Mouse (Mus musculus): ENCODE data around the gene Sergef. TPM values are rescaled to one million over a fixed set of nuclear protein-coding genes. Genes with fewer than 3 reads are reported as not detected.
A peak's percentile ranks its signal among the peaks of the same experiment; 100 is the strongest.

Sergef gene
- polyA plus RNA-seq, 1 experiment from 2014 or later, result 14.3 TPM

DNA sequence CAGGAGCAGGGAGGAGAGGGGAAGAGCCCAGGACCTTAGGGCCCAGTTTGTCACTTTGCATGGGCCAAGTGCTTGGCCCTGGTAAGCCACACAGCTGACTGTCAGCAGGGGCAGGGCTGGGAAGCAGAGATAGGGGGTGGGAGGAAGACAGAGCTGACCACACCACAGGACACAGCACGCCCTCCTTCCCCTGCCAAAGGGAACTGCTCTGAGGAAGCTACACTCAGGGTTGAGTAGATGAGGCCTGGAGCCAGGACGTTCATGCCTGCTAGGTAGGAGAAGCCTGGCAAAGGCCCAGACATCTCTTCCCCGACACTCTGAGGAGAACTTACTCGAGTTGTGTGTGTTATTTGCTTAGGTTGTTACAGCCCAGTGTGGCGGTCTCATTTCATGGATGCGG is 193.7 kb downstream of the Sergef start:
- H3K27me3 ChIP-seq (replicated peaks), result no peaks in the 10 kb centered on the region
- no peak overlapping the region for H3K4me3 ChIP-seq (replicated peaks)
- no peak overlapping the region for H3K9ac ChIP-seq
- no peaks in the 10 kb centered on the region for H3K36me3 ChIP-seq
- H3K9me3 ChIP-seq, result no peaks in the 10 kb centered on the region
- no peak overlapping the region for H3K4me2 ChIP-seq (replicated peaks)
- no peaks in the 10 kb centered on the region for H3K4me1 ChIP-seq (replicated peaks)
- no peak overlapping the region for H3K27ac ChIP-seq
- 72% methylated on average over 6 of the region's 6 CpGs for WGBS
- ATAC-seq, result no peak

DNA sequence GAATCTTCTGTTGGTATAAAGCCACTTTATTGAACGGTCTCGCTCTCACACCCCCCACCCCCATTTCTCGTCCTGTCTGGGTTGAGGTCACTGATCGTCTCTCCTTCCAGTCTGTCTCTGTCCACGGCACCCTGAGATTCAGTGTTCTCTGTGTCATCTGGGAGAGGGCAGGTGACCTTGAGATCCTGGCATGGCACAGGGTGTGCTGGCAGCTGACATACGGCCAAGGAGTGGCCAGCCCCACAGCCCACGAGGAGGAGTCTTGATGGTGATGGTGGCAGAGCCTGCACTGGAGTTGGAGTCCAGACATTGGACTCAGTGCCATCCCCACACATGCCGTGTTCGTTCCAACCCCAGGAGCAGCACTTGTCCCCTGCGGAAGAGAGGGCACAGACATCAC is 196.4 kb downstream of the Sergef start:
- Histone ChIP-seq H3K9me3 (no peaks in the 10 kb centered on the region), H3K4me2 (replicated peaks) (no peak overlapping the region), H3K4me3 (replicated peaks) (no peak overlapping the region), H3K36me3 (no peaks in the 10 kb centered on the region), H3K27me3 (replicated peaks) (no peaks in the 10 kb centered on the region), H3K27ac (no peak overlapping the region), H3K9ac (no peak overlapping the region), H3K4me1 (replicated peaks) (0 out of 2 replicates have a peak, but pooled peaks cover 2% of the 10 kb centered on the region)
- WGBS, result 84% methylated on average over 10 of the region's 10 CpGs
- no peak for ATAC-seq

GRCm38 (mm10) chr7:46438537-46439141 is 201.0 kb downstream of the Sergef start:
- H3K9ac ChIP-seq, result no peak overlapping the region
- no peak overlapping the region for H3K4me2 ChIP-seq (replicated peaks)
- H3K4me3 ChIP-seq (replicated peaks), result no peak overlapping the region
- no peak overlapping the region for H3K27ac ChIP-seq
- 0 out of 2 replicates have a peak, but pooled peaks cover 2% of the 10 kb centered on the region for H3K4me1 ChIP-seq (replicated peaks)
- H3K9me3 ChIP-seq, result no peaks in the 10 kb centered on the region
- H3K36me3 ChIP-seq, result no peaks in the 10 kb centered on the region
- peak; percentile 73 for ATAC-seq
- 35% methylated on average over 9 of the region's 9 CpGs for WGBS
- no peaks in the 10 kb centered on the region for H3K27me3 ChIP-seq (replicated peaks)

DNA sequence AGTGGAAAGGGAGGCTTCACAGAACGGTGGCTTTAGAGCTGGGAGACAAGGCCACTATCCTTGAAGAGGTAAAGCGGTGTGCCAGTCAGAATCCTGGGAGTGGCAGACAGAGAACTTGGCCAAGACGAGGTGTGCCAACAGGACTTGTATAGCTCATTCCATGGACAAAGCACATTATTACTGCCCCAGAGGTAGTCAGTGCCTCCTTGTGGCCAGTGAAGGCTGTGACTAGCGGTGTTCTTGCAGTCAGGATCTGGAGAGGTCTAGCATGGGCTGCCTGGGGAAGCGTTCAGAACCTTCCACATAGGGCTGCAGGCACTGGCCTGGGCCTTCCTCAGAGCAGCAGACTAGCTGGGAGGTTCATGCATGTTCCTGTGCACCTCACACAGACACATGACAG is 203.8 kb downstream of the Sergef start:
- H3K27me3 ChIP-seq (replicated peaks), result no peaks in the 10 kb centered on the region
- no peak for ATAC-seq
- H3K27ac ChIP-seq, result no peak overlapping the region
- no peak overlapping the region for H3K4me2 ChIP-seq (replicated peaks)
- no peaks in the 10 kb centered on the region for H3K36me3 ChIP-seq
- 96% methylated on average over 5 of the region's 5 CpGs for WGBS
- H3K4me1 ChIP-seq (replicated peaks), result 0 out of 2 replicates have a peak, but pooled peaks cover 2% of the 10 kb centered on the region
- no peaks in the 10 kb centered on the region for H3K9me3 ChIP-seq
- no peak overlapping the region for H3K4me3 ChIP-seq (replicated peaks)
- no peak overlapping the region for H3K9ac ChIP-seq

- H3K27ac ChIP-seq, result no peak overlapping the region
- 0 out of 2 replicates have a peak, but pooled peaks cover 2% of the 10 kb centered on the region for H3K4me1 ChIP-seq (replicated peaks)
- ATAC-seq, result peak; percentile 26; the same call in 1 of the 2 replicates
- no peaks in the 10 kb centered on the region for H3K27me3 ChIP-seq (replicated peaks)
- WGBS, result 63% methylated on average over 5 of the region's 5 CpGs
- H3K36me3 ChIP-seq, result no peaks in the 10 kb centered on the region
- H3K9me3 ChIP-seq, result no peaks in the 10 kb centered on the region
- H3K4me2 ChIP-seq (replicated peaks), result no peak overlapping the region
- no peak overlapping the region for H3K4me3 ChIP-seq (replicated peaks)
- no peak overlapping the region for H3K9ac ChIP-seq
Observed at GRCm38 (mm10) chr7:46433874-46434273, 205.7 kb downstream of the Sergef start.

DNA sequence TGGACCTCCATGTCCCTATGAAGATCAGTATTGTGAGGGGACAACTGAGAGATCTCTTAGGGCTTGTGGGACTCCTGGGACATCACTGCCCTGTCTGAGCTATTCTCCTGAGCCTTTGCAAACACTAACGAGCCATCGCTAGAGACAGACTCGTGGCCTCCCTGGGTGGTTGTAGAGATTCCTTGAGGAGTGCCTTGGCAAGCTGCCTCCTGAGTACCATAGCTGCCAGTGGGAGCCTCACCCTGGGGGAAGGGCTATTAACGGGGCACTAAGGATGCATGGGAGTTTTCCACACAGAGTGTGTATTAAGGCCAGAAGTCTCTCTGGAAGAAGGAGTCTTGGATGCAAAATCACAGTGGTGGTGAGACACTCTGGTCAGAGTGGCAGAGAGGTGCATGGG is 214.6 kb downstream of the Sergef start:
- Histone ChIP-seq H3K4me1 (replicated peaks) (no peaks in the 10 kb centered on the region), H3K27me3 (replicated peaks) (no peaks in the 10 kb centered on the region), H3K4me2 (replicated peaks) (no peak overlapping the region), H3K27ac (no peak overlapping the region), H3K9me3 (no peaks in the 10 kb centered on the region), H3K4me3 (replicated peaks) (no peak overlapping the region), H3K9ac (no peak overlapping the region), H3K36me3 (no peaks in the 10 kb centered on the region)
- ATAC-seq, result no peak
- 72% methylated on average over 4 of the region's 4 CpGs for WGBS

DNA sequence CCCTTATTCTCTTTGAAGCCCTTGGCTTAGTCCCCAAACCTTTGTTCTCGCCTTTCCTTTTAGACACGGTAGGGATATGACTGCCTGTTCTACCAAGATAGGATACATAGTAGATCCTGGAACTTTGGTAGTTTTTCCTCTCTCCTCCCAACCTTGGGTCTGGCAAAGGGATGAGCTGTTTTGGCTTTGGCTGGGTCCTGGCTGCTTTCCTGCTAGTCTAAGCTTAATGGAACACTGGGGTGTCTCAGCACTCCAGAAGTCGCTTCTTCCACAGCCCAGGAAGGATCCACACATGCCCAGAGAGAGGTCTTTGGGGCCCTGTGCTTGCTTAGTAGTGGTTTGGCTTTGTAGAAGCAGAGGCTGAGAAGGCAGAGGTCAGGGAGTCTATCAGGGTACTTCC is 215.7 kb downstream of the Sergef start:
- WGBS, result 85% methylated on average over 3 of the region's 3 CpGs
- no peaks in the 10 kb centered on the region for H3K27me3 ChIP-seq (replicated peaks)
- no peaks in the 10 kb centered on the region for H3K36me3 ChIP-seq
- no peak overlapping the region for H3K9ac ChIP-seq
- H3K4me3 ChIP-seq (replicated peaks), result no peak overlapping the region
- no peak for ATAC-seq
- H3K9me3 ChIP-seq, result no peaks in the 10 kb centered on the region
- H3K4me1 ChIP-seq (replicated peaks), result no peaks in the 10 kb centered on the region
- H3K4me2 ChIP-seq (replicated peaks), result no peak overlapping the region
- H3K27ac ChIP-seq, result no peak overlapping the region

GRCm38 (mm10) chr7:46422764-46423412 is 216.7 kb downstream of the Sergef start:
- Histone ChIP-seq H3K36me3 (no peaks in the 10 kb centered on the region), H3K4me3 (replicated peaks) (no peak overlapping the region), H3K9ac (no peak overlapping the region), H3K9me3 (no peaks in the 10 kb centered on the region), H3K27ac (no peak overlapping the region), H3K4me2 (replicated peaks) (no peak overlapping the region), H3K27me3 (replicated peaks) (no peaks in the 10 kb centered on the region), H3K4me1 (replicated peaks) (no peaks in the 10 kb centered on the region)
- 0 out of 2 replicates have a peak, but pooled peaks have one; percentile 28 for ATAC-seq
- WGBS, result 58% methylated on average over 18 of the region's 18 CpGs

DNA sequence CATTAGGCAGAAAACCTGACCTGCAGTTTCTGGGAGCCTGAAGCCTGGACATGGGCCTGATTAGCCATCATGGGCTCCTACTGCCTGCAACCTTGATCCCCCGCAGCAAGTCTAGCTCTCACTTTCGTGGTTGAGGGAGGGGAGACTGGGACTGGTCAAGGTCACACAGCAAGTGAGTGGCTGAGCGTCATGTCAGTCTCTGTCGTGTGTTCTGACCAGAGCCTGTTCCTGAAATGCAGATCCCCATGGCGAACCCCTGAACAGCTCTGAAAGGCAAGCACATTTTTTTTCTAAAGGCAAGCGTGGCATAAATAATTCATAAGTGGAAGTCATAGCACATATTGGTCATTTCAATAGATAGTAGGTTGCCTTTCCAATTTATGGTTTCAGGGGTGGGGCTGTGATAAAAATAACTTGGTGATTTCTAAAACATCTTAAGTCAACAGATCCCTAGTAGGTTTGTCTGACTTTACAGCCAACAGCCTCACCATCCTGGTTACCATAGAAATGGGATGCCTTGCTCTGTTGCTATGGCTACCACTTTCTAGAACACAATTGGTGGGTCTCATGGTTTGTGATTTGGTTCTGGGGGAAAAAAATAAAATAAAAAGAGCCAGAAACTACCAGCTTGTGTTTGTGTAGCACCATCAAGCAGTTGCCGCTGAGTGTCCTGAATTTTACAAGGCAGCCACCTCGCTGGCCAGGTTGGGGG is 217.4 kb downstream of the Sergef start:
- Histone ChIP-seq H3K9me3 (no peaks in the 10 kb centered on the region), H3K27ac (no peak overlapping the region), H3K27me3 (replicated peaks) (no peaks in the 10 kb centered on the region), H3K4me1 (replicated peaks) (no peaks in the 10 kb centered on the region), H3K9ac (no peak overlapping the region), H3K4me3 (replicated peaks) (no peak overlapping the region), H3K4me2 (replicated peaks) (no peak overlapping the region), H3K36me3 (no peaks in the 10 kb centered on the region)
- 65% methylated on average over 8 of the region's 8 CpGs for WGBS
- no peak for ATAC-seq

- Histone ChIP-seq H3K4me2 (replicated peaks) (no peak overlapping the region), H3K4me3 (replicated peaks) (no peak overlapping the region), H3K36me3 (no peaks in the 10 kb centered on the region), H3K27me3 (replicated peaks) (no peaks in the 10 kb centered on the region), H3K9me3 (no peaks in the 10 kb centered on the region), H3K4me1 (replicated peaks) (no peaks in the 10 kb centered on the region), H3K27ac (no peak overlapping the region), H3K9ac (no peak overlapping the region)
- no peak for ATAC-seq
- WGBS, result 34% methylated on average over 5 of the region's 5 CpGs
Observed at GRCm38 (mm10) chr7:46421535-46421934, 218.1 kb downstream of the Sergef start.

DNA sequence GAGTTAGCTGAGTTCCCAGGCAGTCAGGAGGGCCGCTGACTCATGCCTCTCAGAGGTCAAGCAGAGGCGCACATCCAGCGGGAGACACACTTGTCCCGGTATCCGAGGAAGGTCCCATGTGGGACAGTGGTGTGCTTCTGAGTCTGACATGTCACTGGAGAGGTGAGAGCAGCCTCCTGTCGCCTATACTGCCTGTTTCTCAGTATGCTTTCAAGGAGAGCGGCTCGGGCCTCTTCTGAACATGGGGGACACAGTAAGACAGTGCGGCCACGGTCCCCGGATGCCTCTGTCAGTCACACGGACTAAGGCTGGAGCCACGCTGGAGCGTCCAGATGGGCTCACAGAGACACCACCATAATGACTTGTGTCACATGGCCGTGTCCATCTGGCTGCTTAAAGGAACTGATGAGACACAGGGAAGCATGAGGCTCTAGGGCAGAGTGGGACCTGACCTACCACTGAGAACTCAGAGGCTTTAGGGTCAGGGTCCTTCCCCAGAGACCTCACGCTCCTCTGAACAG is 221.4 kb downstream of the Sergef start:
- Histone ChIP-seq H3K4me2 (replicated peaks) (no peak overlapping the region), H3K9ac (no peak overlapping the region), H3K4me1 (replicated peaks) (no peaks in the 10 kb centered on the region), H3K9me3 (no peaks in the 10 kb centered on the region), H3K27ac (no peak overlapping the region), H3K27me3 (replicated peaks) (no peaks in the 10 kb centered on the region), H3K4me3 (replicated peaks) (no peak overlapping the region), H3K36me3 (no peaks in the 10 kb centered on the region)
- no peak for ATAC-seq
- WGBS, result 80% methylated on average over 16 of the region's 16 CpGs

GRCm38 (mm10) chr7:46417467-46417866 is 222.1 kb downstream of the Sergef start:
- no peak for ATAC-seq
- WGBS, result 70% methylated on average over 7 of the region's 7 CpGs
- Histone ChIP-seq H3K4me1 (replicated peaks) (no peaks in the 10 kb centered on the region), H3K4me3 (replicated peaks) (no peak overlapping the region), H3K4me2 (replicated peaks) (no peak overlapping the region), H3K36me3 (no peaks in the 10 kb centered on the region), H3K9ac (no peak overlapping the region), H3K27me3 (replicated peaks) (no peaks in the 10 kb centered on the region), H3K27ac (no peak overlapping the region), H3K9me3 (no peaks in the 10 kb centered on the region)

All from intestine, embryonic 15.5 days (tissue).